Mouse (Mus musculus): ENCODE measurements around the gene Aprt.
A peak's percentile ranks its signal among the peaks of the same experiment; 100 is the strongest.
"Not testable (repeated sequence)": the region's sequence is repeated elsewhere in the genome, so short reads cannot be mapped to it uniquely, and the experiment has no call there.

The Aprt gene

DNA sequence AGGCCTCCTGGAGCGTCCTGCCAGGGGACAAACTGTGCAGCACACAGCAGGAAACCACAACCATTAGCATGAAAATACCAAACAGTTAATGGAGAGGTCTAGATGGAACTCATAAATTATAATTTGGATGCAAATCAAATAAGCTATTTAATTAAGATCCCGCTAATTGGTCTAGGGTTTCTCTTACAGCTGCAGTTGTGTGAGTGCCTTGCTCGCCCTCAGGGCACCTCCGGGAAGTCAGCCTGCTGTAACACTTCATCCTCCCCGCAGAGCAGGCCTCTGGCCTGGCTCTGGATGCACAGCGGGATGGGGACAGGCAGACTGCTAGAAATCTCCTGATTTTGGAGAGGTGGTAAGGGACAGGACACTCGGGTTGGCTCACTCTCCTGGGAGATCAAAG lies 9.5 kb upstream of the Aprt start:
- DNase-seq (ENCODE audit: low spot score), result no peak

DNA sequence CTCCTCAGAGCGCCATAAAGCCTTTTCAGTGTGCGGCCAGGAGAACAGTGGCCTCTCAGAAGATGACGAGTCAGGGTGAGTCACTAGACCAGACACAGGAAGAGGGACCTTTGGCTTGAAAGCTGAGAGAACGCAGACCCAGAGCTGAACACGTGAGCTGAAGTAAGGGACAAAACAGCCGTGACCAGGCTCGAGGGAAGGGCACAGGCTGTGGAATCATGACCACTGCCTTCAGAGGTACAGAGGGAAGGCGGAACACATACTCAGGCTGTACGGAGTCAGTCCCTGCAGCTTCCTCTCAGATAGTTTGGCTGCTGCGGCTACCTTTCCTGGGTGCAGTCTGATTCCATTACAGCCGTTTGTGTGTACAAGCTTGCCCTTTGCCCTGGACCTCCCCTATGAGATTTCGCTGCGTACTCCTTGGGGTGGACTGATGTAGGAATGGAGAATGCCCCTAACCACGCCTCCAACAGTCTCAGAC lies 8.7 kb upstream of the Aprt start:
- no peak for DNase-seq (ENCODE audit: low spot score)

DNA sequence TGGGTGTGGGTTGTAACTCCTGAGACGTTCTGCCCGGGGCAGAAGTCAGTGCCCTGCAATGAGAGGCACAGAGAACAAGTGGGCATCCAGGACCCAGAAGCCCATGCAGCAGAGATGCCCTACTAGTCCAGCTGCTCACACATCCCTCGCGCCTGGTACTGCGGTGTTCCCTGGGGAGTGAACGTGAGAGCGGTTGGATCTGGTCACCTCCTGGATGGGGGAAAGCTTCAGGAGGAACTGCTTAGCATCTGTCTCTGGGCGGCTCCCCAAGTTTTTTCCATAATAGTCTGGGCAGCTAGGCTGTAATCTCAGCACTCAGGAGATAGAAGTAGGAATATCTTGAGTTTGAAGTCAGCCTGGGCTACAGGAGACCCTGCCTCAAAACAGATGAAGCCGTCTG lies 8.3 kb upstream of the Aprt start:
- DNase-seq (ENCODE audit: low spot score), result no peak

DNA sequence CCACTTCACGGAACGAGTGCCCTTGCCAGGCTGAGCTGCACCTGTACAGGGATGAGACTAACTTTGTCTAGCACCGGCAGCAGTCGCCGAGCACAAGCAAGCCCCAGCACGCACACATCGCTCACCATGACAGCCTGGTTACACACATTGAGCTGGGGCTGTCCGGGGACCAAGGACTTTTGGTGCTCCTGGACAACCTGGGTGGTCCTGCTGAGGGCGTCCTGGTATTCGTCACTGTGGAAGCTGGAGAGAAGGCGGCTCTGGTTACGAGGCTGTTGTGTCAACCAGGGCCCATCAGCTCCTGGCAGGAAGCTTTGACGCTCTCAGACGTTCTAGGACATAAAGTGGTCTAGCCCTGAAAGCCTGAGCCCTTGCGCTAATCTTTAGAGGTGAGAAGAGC lies 4.2 kb upstream of the Aprt start:
- DNase-seq (ENCODE audit: low spot score), result no peak

DNA sequence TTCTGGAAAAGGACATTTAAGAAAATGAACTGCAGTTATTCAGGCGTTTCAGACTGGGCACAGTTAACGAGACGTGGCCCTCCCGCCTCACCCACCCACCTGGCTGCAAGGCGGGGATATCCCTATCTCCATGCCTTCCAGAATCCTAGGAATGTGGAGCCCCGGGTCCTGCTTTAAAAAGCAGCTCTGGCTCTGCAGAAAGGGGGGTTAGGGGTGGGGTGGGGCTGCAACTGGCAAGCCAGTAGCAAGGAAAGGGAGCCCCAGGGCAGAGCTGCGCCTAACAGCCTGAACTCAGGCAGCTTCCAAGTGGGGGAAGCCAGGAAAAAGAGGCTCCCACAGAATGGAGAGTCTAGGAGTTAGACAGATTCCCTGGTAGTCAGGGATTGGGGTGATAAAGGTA lies 2.5 kb upstream of the Aprt start:
- DNase-seq (ENCODE audit: low spot score), result no peak

DNA sequence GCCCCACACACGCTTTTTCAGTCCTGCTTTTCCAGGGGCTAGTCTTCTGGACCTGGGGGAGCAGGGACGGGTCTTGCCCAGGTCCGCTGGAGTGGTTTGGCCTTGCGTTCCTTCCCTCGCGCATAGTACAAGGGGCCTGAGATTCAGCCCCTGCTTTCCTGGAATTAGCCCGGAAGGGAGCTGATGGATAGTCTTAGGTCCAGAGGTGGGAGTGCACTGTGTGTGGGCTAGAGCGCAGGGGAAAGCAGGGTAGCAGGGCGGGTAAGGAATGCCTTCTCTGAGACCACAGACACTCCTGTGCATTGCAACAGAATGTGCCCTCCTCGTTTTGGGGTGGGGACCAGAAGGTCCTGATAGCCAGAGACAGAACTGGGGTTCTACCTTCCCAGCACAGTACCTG lies 407 bp upstream of the Aprt start:
- no peak for DNase-seq (ENCODE audit: low spot score)

DNA sequence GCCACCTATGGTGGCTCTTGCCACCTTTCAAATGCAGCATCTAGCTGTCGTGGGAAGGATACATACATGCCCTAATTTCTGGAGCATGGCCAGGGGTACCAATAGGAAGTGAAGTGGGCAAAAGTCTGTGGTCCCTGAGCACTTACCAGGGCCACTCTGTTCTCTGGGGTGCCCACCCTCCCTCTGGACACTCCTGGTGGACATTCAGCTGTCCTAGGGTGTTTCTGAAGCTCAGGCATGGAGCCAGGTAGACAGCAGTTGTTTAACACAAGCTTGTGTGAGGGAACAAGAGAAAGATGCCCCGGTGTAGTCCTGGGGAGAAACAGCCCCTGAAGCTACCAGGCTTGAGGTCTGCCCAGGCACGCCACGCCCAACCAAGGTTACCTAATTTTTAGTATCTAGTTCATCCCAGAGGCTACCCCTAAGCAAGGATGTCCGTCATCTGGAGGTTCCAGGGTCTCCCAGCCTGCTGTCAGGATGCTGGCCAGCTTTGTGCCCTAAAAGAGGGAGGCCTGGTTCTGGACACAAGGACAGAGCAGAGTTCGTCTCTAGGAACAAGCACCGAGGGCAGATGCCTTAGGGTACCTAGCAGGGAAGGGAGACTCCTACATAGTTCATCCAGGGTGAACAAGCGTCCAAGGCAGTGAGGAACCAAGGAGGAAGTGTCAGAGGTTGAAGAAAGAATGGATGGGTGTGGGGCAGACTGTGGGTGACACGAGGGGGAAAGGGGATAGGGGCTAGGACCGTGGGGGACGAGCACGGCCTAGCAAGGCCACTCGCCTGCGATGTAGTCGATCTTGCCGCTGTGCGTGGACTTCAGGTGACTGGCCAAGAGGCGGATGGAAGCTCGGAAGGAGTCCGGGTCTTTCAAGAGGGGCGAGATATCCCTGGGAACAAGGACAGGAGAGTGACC lies 718 bp downstream of the Aprt start:
- no peak for DNase-seq (ENCODE audit: low spot score)

DNA sequence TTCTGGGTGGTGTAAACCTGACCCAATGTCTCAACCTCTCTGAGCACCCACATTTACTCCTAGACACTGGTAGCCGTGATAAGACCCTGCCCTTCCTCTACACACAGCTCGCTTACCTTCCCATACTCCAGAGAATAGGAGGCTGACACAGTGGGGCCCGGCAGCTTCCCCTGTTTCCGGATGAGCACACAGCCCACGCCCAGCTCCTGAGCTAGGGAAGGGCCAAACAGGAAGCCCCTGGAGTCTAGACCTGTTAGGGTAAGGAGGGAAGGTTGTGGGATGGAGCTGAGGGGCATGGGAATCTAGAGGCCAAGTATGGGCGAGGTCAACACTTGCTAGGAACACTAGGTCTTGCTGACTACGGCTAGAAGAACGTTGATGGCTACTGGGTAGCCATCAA lies 1.4 kb downstream of the Aprt start:
- DNase-seq (ENCODE audit: low spot score), result no peak

DNA sequence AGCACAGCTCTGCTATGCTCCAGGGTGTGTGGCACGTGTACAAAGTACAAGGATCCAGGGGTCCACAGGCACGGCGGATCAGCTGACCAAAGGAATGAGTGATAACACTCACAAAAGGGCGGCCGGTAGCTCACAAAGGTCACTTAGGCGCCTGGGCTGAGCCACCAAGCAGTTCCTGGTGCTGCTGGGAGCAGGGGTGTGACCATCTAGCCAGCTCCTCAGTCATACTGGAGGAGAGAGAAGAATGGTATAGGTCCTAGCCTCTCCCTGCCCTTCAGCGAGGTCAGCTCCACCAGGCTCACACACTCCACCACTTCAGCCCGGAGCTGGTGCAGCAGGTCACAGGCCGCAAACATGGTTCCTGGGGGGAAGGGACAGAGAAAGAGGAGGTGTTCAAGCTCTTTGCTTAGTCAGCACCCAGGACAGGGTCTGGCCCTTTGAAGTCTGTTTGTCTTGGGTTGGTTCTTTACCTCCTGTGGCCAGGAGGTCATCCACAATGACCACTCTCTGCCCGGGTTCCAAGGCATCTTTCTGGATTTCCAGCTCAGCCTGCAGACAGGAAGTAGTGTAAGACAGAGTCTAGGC lies 1.9 kb downstream of the Aprt start:
- DNase-seq (ENCODE audit: low spot score), result no peak

DNA sequence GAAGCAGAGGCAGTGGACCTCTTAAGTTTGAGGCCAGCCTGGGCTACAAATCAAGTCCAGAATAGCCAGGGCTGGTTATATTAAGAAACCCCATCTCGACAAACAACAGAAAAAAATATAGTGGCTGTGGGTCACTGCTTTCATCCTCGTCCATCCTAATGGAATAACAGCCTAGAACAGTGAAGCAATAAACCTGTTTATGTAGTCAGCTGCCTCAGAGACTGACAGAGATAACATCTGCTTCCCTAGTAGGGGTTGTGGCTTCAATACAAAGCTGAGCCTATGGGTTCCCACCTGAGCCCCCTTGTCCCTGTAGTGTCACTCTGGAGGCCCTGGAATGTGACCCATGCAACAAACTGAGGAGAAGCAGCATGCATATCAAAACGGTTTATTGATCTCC lies 2.4 kb downstream of the Aprt start:
- DNase-seq (ENCODE audit: low spot score), result no peak

DNA sequence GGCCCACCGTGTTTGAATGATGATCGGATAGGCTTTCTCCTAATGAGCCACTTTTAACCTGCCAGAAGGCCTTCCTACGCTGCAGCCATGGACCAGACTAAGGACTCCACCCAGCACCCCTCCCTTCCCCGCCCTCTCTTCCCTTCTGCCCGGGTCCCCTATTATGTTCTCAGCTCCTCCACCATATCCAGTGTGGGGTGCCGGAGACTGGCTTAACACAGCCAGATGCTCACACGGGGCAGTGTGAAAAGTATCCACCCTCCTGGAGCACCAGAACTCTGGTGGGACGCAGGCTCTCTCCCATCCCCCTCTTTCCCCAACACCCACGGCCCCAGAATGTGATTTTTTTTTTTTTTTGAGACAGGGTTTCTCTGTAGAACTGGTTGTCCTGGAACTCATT lies 3.1 kb downstream of the Aprt start:
- no peak for DNase-seq (ENCODE audit: low spot score)

DNA sequence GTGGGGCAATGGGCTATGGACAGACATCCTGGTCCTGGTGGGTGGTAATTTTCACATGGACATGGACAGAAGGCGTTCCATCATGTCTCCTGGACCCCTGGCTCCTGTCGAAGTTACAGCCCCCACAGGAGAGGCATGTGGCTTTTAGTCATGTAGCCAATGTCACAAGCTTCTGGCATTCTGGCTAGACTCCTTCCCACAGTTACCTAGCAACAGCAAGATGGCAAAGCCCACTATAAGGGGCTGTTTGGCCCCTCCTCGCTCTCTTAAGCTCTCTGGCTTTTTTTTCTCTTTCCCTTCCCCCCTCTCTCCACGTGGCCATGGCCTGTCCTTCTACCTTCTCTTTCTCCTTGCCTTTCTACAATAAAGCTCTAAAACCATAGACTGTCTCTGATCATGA lies 3.5 kb downstream of the Aprt start:
- DNase-seq (ENCODE audit: low spot score), result not testable (repeated sequence)

DNA sequence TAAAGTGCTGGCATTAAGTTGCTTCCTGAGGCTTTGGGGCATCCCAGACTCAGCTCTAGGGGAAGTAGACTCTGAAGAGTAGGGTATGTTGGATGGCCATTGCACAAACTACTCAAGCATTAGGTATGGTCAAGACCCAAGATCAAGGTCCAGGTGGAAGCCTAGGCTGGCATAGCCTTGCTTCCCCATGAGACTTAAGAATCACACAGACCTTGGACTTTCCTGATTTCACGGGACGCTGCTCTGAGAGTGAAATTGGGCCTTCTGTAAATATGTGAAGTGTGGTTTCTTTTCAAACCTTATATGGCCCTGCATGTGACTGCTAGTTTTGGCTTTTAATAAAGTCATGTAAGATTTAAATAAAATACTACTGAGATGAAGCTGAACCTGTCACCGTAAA lies 4.0 kb downstream of the Aprt start:
- no peak for DNase-seq (ENCODE audit: low spot score)

DNA sequence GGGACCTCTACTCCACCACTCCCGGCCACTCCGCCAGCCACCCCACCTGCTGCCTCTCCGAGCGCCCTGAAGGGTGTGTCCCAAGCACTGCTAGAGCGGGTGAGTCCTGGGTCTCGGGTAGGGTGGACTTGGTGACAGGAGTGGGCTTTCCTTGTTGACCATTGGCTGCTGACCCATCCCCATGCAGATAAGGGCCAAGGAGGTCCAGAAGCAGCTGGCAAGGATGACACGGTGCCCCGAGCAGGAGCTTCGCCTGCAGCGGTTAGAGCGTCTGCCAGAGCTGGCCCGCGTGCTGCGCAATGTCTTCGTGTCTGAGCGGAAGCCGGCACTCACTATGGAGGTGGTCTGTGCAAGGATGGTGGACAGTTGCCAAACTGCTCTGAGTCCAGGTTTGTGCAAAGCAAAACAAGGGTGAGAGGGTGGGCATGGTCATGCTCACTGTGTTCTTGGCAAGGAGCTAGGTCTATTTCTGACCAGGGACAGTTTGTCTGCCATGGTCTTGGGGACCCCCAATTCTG lies 4.9 kb downstream of the Aprt start:
- DNase-seq (ENCODE audit: low spot score), result no peak

DNA sequence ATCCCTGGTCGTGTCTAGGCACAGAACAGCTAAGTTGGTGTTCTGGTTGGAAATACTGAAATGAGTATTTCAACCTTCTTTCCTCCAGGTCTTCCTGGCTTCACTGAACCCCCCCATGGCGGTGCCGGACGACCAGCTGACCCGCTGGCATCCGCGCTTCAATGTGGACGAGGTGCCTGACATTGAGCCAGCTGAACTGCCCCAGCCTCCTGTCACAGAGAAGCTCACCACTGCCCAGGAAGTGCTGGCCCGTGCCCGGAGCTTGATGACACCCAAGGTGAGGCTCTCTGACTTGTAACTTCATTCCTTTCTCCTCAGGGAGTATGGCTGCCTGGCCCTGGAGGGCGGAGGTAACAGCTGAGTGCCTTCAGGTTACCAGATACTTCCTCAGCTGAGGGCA lies 5.6 kb downstream of the Aprt start:
- DNase-seq (ENCODE audit: low spot score), result no peak

DNA sequence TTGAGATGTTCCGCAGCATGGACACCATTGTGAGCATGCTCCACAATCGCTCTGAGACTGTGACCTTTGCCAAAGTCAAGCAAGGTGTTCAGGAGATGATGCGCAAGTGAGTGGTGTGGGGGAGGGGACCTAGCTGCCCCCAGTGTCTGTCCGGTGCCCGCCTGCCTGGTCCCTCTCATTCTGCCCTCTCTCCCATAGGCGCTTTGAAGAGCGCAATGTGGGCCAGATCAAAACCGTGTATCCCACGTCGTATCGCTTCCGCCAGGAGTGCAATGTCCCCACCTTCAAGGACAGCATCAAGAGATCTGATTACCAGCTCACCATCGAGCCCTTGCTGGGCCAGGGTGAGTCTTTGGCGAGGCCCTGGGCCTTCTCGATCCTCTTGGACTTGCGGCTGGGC lies 6.7 kb downstream of the Aprt start:
- DNase-seq (ENCODE audit: low spot score), result no peak

DNA sequence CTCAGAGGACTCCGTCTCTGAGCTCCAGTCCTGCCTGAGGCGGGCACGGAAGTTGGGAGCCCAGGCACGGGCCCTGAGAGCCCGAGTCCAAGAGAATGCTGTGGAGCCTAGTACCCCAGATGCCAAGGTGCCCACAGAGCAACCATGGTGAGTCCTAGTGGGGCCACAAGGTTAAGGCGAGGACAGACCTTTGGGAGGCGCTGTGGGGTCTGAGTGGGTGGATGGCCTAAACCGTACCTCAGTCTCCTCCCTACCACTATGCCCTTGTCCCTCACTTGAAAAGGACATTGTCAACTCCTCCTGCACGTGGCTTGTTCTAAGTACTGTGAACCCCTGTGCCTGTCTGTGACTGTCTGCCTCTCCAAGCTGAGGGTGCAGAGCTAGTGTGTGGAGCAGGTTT lies 7.4 kb downstream of the Aprt start:
- no peak for DNase-seq (ENCODE audit: low spot score)

DNA sequence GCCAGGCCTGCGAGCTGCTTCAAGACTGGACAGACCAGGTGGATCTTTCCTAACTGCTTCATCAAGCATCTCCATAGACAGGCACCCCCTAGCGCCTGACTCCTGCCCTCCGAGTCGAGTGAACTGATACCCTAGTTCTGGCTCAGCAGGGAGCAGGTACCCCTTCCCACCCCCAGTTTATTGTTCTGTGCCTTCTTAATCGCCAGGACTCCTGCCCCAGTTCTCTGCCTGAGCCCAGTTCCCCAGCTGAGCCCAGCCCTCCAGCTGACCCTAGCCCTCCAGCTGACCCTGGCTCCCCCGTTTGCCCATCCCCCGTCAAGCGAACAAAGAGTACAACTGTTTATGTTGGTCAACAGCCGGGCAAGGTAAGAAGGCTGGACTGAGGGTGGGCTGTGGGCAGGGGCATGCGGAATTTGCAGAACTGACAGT lies 7.8 kb downstream of the Aprt start:
- no peak for DNase-seq (ENCODE audit: low spot score)

DNA sequence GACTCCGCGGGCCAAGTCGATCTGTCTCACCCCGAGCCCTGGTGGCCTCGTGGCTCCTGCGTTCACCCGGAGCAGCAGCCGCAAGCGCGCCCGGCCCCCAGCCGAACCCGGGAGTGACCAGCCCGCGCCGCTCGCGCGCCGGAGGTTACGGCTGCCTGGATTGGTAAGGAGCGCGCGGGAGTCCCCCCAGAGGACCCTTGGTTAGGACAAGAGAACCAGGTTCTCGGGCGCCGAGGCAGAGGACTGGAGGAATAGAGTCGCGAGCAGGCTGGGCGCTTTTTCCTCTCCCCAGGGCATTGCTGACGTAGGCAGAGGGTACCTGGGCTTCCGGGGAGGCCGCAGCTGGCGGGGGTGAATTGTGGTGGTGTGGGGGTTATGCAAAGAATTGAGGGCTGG lies 8.6 kb downstream of the Aprt start:
- DNase-seq (ENCODE audit: low spot score), result no peak

DNA sequence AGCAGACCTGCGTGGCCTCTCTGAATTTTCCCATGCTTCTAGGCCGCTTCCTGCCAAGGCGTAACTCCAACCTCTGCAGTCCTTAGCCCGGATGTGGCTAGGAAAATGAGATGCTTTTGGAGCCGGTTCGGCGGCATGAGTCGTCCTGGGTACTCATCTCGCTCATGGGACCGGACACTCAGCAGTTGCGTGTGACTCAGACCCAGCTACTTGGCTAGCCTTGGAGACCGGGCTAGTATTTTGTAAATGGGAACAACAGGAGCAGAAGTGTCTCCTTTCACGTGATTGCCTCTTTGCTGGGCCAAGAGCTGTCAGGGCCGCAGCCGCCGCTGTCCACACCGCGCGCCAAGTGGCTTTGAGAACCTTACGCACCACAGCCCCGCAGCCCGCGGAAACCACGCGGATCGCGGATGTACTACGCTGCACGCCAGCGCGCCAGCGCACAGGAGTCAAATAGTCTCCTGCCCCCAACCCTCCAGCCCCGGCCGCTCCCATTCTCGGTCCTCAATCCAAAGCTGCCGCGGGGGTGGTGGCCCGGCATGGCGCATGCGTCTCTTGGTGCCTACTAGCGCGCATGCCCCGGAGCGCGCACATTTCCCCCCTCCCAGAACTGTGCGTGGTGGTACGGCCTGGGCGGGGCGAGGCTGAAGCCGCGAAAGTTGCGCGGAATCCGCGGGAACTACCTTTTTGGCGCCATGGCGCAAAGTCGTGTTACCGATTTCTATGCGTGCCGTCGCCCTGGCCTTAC lies 9.2 kb downstream of the Aprt start, which contains the start of gene Cdt1:
Cdt1 (plus strand) TSS at position 655 of the 748 bp plus-strand sequence.
- peak; percentile 89 for DNase-seq (ENCODE audit: low spot score)

DNA sequence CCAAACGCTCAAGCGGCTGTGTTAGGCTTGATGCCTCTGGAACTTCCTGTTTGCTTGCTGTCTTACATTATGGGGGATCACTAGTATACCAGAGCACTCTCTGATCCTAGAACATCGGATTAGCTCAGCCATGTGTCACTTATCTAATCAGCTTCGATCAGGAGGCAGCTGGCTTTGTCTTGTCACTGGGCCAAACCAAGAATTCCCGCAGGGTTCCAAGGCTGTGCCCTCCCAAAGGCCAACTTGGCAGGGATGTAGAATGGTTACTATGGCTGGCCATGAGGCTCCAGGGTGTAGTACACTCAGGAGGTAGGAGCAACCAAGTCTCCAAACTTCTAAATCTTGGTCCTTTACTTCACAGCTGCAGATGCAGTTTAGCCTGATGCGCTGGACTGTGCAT lies 9.9 kb downstream of the Aprt start:
- no peak for DNase-seq (ENCODE audit: low spot score)
